Mouse (Mus musculus) kidney, embryonic 15.5 days (tissue): ENCODE measurements around the gene Nr2e1. TPM values are rescaled to one million over a fixed set of nuclear protein-coding genes. Genes with fewer than 3 reads are reported as not detected.

Experiments used
- ATAC-seq: fragments of 200-750 bp; cut with Nextera tagmentation; replicated peaks from 2 replicates; pipeline ENCODE4 v1.8.0; 2017; ENCODE audit warnings: moderate TSS enrichment; ENCODE audit not compliant: low FRiP score
- H3K27ac ChIP-seq: fragments of 300-500 bp; sonication (generic); 2 replicates; pipeline ENCODE4 v1.5.1; 2015; ENCODE audit warnings: mild to moderate bottlenecking, inconsistent platforms
- H3K27me3 ChIP-seq: fragments of 300-500 bp; sonication (generic); 2 replicates; pipeline ENCODE4 v1.6.1; 2015; ENCODE audit warnings: inconsistent platforms
- H3K36me3 ChIP-seq: fragments of 300-500 bp; sonication (generic); 2 replicates; pipeline ENCODE4 v1.6.1; 2015; ENCODE audit warnings: inconsistent platforms
- H3K4me1 ChIP-seq: fragments of 300-500 bp; sonication (generic); 2 replicates; pipeline ENCODE4 v1.6.1; 2015; ENCODE audit warnings: inconsistent platforms
- H3K4me2 ChIP-seq: fragments of 300-500 bp; sonication (generic); 2 replicates; pipeline ENCODE4 v1.6.1; 2015; ENCODE audit warnings: moderate library complexity, mild to moderate bottlenecking, inconsistent platforms
- H3K4me3 ChIP-seq: fragments of 300-500 bp; sonication (generic); replicated peaks from 2 replicates; pipeline ENCODE4 v1.5.1; 2015; ENCODE audit warnings: mild to moderate bottlenecking, inconsistent platforms
- H3K9ac ChIP-seq: fragments of 300-500 bp; sonication (generic); 2 replicates; pipeline ENCODE4 v1.6.1; 2015; ENCODE audit warnings: mild to moderate bottlenecking, inconsistent platforms
- H3K9me3 ChIP-seq: fragments of 300-500 bp; sonication (generic); replicated peaks from 2 replicates; pipeline ENCODE4 v1.6.1; 2016; ENCODE audit warnings: inconsistent platforms
- WGBS: fragments of 180-500 bp; shearing (Covaris S2); methylation state at CpG from one replicate; pipeline ENCODE4 v1.1.7; 2015; ENCODE audit warnings: mixed read lengths; 5-methylcytosine and 5-hydroxymethylcytosine counted together
- polyA plus RNA-seq: library from polyadenylated mRNA; unstranded; fragments of >200 nt; fragmentation: Nextera tagmentation; extraction: Ambion mirVana; gene quantifications from 2 replicates; pipeline ENCODE4 v1.2.1, GENCODE M21; 2015

Gene Nr2e1
- polyA plus RNA-seq, 1 experiment from 2014 or later, result 0.17 TPM

DNA sequence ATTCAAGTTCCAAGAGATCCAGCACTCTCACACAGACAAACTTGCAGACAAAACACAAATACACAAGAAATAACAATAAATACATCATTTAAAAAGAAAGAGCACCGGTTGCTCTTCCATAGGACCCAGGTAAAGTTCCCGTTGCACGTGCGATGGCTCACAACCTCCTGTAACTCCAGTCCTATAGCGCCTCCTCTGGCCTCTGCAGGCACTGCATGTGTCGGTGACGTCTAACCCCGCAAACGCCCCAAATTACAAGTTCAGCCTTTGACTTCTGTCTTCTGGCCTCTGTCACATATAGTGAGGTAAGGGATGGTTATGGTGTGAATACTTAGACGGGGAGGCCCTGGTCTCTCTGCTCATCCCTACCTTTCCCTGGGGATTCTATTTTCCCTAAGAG, 18.1 kb upstream of the Nr2e1 start:
- WGBS, result 19% methylated on average over 10 of the region's 10 CpGs
- Histone ChIP-seq H3K9me3 (peaks cover 4% of the 10 kb centered on the region), H3K9ac (no peak overlapping the region), H3K4me3 (no peak overlapping the region), H3K27me3 (peaks cover 36% of the 10 kb centered on the region), H3K27ac (no peak overlapping the region), H3K4me1 (no peaks in the 10 kb centered on the region), H3K36me3 (no peaks in the 10 kb centered on the region), H3K4me2 (no peak overlapping the region)
- ATAC-seq, result no peak

DNA sequence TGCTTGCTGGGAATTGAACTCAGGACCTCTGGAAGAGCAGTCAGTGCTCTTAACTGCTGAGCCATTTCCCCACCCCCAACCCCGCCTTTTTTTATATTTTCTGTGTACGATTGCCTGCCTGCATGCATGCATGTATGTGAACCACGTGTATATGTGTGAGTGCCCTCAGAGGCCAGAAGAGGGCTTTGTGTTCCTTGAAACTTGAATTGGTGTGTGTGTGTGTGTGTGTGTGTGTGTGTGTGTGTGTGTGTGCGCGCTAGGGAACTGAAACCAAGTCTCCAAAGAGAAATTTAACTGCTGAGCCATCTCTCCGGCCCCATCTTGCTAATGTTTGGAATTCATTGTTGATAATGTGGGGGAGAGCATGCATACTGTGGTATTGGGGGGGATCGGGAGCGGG, 15.2 kb upstream of the Nr2e1 start:
- Histone ChIP-seq H3K36me3 (no peaks in the 10 kb centered on the region), H3K9me3 (no peaks in the 10 kb centered on the region), H3K4me3 (no peak overlapping the region), H3K9ac (no peak overlapping the region), H3K27me3 (peaks cover 64% of the 10 kb centered on the region), H3K27ac (no peak overlapping the region), H3K4me1 (no peaks in the 10 kb centered on the region), H3K4me2 (no peak overlapping the region)
- WGBS, result 75% methylated on average over 8 of the region's 8 CpGs
- ATAC-seq, result no peak

GRCm38 (mm10) chr10:42593201-42593600, 9.8 kb upstream of the Nr2e1 start:
- peaks cover 12% of the 10 kb centered on the region for H3K4me1 ChIP-seq
- H3K36me3 ChIP-seq, result no peaks in the 10 kb centered on the region
- no peak overlapping the region for H3K27ac ChIP-seq
- peaks cover 96% of the 10 kb centered on the region for H3K27me3 ChIP-seq
- H3K9me3 ChIP-seq, result no peaks in the 10 kb centered on the region
- WGBS, result 7% methylated on average over 7 of the region's 7 CpGs
- H3K4me2 ChIP-seq, result no peak overlapping the region
- no peak for ATAC-seq
- no peak overlapping the region for H3K4me3 ChIP-seq
- H3K9ac ChIP-seq, result no peak overlapping the region

DNA sequence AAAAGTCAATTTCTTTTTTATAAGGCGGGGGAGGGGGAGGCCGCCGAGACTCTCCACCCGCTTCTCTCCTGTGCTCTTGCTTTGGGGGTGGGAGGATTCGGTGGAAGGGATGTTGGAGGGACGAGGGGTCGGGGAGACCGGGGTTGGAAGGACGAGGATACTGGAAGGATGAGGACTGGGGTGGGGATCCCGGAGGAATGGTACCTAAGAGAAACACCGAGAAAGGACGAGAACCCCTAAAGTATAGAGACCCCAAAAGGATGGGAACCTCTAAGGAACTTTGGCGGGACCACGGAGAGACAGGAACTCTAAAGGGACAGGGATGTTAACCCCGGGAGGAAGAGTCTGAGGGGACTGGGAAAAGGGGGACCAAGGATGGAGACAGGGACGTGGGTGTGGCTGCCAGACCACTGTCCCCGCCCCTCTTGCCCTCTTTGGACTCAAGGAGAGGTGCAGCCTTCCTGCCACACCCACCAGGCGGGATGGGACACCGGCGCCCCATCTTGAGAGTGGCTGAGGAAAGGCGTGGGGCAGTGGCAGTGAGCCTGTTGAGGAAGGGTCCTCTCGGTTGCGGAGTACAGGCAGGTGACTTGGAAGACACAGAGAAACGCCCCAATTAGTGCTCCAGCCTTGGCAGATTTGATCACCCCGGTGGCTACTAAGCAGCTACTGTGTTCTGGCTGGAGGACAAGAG, 8.7 kb upstream of the Nr2e1 start:
- no peak overlapping the region for H3K27ac ChIP-seq
- peaks cover 99% of the 10 kb centered on the region for H3K27me3 ChIP-seq
- no peak for ATAC-seq
- H3K4me2 ChIP-seq, result peak overlapping the region; percentile 53
- no peak overlapping the region for H3K9ac ChIP-seq
- H3K9me3 ChIP-seq, result no peaks in the 10 kb centered on the region
- H3K4me3 ChIP-seq, result peak overlapping the region; percentile 34
- H3K4me1 ChIP-seq, result peaks cover 12% of the 10 kb centered on the region
- WGBS, result 2% methylated on average over 25 of the region's 25 CpGs
- H3K36me3 ChIP-seq, result no peaks in the 10 kb centered on the region

- H3K4me3 ChIP-seq, result peak overlapping the region; percentile 34
- WGBS, result under 1% methylated on average over 67 of the region's 67 CpGs
- peaks cover 99% of the 10 kb centered on the region for H3K27me3 ChIP-seq
- no peaks in the 10 kb centered on the region for H3K9me3 ChIP-seq
- H3K4me2 ChIP-seq, result peak overlapping the region; percentile 53
- ATAC-seq, result no peak
- no peak overlapping the region for H3K9ac ChIP-seq
- H3K27ac ChIP-seq, result no peak overlapping the region
- peaks cover 12% of the 10 kb centered on the region for H3K4me1 ChIP-seq
- no peaks in the 10 kb centered on the region for H3K36me3 ChIP-seq
These were observed 8.0 kb upstream of the Nr2e1 start for GRCm38 (mm10) chr10:42591185-42591992.

DNA sequence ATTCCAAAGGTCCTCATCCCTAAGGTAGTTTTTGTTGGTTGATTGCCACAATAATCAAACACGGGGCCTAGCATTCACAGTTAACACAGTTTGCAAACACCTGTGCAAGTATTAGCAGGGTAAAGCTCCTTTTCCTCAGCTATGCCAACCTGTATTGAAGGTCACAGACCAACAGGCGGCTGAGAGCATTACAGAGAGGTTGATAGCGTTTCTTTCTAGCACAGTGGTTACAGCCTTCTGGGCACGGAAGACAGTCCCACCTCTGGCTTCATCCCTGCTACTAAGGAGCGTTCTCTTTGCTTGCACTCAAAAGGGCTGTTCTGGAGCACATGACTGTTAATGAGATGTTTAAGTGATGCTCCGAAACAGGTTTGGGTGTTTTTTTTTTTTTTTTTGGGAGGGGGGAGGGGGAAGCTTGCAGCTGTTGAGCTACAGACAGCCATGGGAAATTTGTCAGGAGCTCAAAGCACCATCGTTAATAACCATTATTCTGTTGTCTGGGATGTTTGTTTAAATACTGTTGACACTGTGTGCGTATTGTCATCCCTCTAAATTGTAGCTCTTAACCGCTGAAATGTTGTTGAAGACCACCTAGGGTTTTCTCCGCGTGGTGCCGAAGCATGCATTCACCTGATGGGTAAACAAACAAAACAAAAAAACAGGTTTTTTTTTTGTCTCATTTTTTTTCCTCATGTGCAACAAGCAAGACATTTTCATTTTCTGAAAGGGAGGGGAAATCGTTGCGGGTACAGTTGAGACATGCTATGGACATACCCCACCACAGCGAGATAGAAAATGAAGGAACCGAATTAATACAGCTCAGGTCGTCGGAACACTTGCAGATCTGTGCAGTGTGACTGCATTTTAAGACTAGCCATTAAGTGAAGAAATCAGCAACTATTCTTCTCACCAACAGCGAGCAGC, 7.1 kb upstream of the Nr2e1 start:
- Histone ChIP-seq H3K27ac (no peak overlapping the region), H3K4me3 (no peak overlapping the region), H3K4me1 (peaks cover 12% of the 10 kb centered on the region), H3K36me3 (no peaks in the 10 kb centered on the region), H3K4me2 (no peak overlapping the region), H3K9ac (no peak overlapping the region), H3K9me3 (no peaks in the 10 kb centered on the region), H3K27me3 (peaks cover 100% of the 10 kb centered on the region)
- WGBS, result 1% methylated on average over 19 of the region's 19 CpGs
- ATAC-seq, result no peak

GRCm38 (mm10) chr10:42589505-42589904, 6.1 kb upstream of the Nr2e1 start:
- H3K9ac ChIP-seq, result no peak overlapping the region
- H3K27ac ChIP-seq, result no peak overlapping the region

GRCm38 (mm10) chr10:42587961-42588750, 4.7 kb upstream of the Nr2e1 start:
- 2% methylated on average over 8 of the region's 8 CpGs for WGBS
- no peak for ATAC-seq
- Histone ChIP-seq H3K4me2 (no peak overlapping the region), H3K9ac (no peak overlapping the region), H3K36me3 (no peaks in the 10 kb centered on the region), H3K27ac (no peak overlapping the region), H3K4me3 (no peak overlapping the region), H3K9me3 (no peaks in the 10 kb centered on the region), H3K27me3 (peaks cover 100% of the 10 kb centered on the region), H3K4me1 (peaks cover 28% of the 10 kb centered on the region)

More at GRCm38 (mm10) chr10:42589505-42589904, 6.1 kb upstream of the Nr2e1 start:
- 3% methylated on average over 5 of the region's 5 CpGs for WGBS
- no peak for ATAC-seq
- Histone ChIP-seq H3K27me3 (peaks cover 100% of the 10 kb centered on the region), H3K4me3 (no peak overlapping the region), H3K36me3 (no peaks in the 10 kb centered on the region), H3K9me3 (no peaks in the 10 kb centered on the region), H3K4me2 (no peak overlapping the region), H3K4me1 (peaks cover 14% of the 10 kb centered on the region)

DNA sequence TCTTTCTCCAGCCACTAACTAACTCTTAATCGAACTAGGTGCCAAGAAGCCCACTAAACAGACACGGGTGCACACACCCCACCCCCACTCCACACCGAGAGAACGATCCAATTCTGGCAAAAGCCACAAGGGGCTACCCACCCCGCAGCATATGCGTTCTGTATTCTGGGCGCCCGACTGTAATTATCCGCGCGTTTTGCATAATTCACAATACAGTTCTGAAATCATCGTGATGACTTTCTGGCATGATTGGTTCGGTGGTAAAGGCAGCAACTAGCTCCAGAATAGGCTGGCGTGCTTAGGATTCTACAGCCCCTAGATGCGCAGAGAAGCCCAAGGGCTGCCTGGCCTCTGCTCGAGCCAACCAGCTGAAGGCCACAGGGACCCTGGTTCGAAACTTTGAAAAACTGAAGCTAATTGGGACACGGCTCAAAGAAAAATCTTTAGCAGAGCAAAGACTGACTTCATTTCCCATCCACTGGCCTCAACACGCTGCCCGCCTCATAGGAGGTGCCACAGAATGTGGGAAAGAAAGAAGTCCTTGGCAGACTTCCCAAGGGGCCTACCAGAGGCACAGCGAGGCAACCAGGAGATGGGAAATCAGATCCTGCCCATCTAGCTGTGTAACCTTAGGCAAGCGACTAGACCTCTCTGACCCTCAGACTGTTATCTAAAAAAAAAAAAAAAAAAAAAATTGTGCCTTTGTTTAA, 2.3 kb upstream of the Nr2e1 start:
- Histone ChIP-seq H3K4me2 (no peak overlapping the region), H3K4me1 (peaks cover 34% of the 10 kb centered on the region), H3K27ac (no peak overlapping the region), H3K4me3 (no peak overlapping the region), H3K27me3 (peaks cover 100% of the 10 kb centered on the region), H3K36me3 (no peaks in the 10 kb centered on the region), H3K9me3 (no peaks in the 10 kb centered on the region), H3K9ac (no peak overlapping the region)
- WGBS, result 6% methylated on average over 22 of the region's 22 CpGs
- no peak for ATAC-seq

DNA sequence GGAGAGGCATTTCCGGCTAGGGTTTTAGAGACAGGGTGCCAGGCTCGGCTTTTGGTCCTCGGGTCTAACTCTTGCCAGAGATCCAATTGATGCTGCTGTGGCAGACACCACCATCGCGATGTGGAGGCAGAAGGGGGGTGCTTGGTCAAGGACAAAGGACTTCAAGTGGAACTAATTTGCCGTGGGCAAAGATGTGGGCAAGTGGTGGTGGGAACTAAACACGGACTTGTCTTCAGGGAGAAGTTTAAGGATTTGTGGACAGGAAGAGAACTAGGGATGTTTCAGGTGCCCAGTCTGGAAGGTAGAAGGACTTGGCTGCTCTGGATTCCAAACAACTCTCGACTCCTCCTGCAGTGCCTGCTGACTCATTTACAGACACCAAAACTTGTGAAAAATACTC, 1.7 kb upstream of the Nr2e1 start:
- Histone ChIP-seq H3K9me3 (no peaks in the 10 kb centered on the region), H3K27ac (no peak overlapping the region), H3K4me1 (peaks cover 40% of the 10 kb centered on the region), H3K9ac (no peak overlapping the region), H3K4me3 (no peak overlapping the region), H3K4me2 (no peak overlapping the region), H3K27me3 (peaks cover 100% of the 10 kb centered on the region), H3K36me3 (no peaks in the 10 kb centered on the region)
- no peak for ATAC-seq
- WGBS, result 3% methylated on average over 8 of the region's 8 CpGs
